In genomic region chr3:120192439-120193326, GRCm38 (mm10) we compare ENCODE assay signal across 7 mouse cellular contexts.
A peak's percentile ranks its signal among the peaks of the same experiment; 100 is the strongest.
DNase-seq lines count a peak whose midpoint lies in the region; ATAC-seq lines count a peak whose summit lies in the region.

No protein-coding gene starts in this region.

- peak; percentile 34 to 40 for DNase-seq in adrenal gland, adult 18-20 months (ENCODE audit: low spot score in 2 of 2)
- DNase-seq in cerebellum, postnatal 10 days, result peak; percentile 86 to 89
- peak; percentile 59 to 67 for DNase-seq in frontal cortex, postnatal 25 days (ENCODE audit: low spot score in 2 of 2)
- peak; percentile 11 to 67 for DNase-seq in kidney, adult 8-10 months
- peak; percentile 80 to 85 for DNase-seq in left cerebral cortex, postnatal 25 days (ENCODE audit: low spot score in 2 of 2)
- DNase-seq in urinary bladder, postnatal 36 days (ENCODE audit: low spot score in 2 of 2), result peak; percentile 31 to 51

- H3K36me3 ChIP-seq in midbrain, embryonic 15.5 days (replicated peaks), result no peaks in the 10 kb centered on the region

- no peaks in the 10 kb centered on the region for H3K9me3 ChIP-seq in midbrain, embryonic 15.5 days

- no peaks in the 10 kb centered on the region for H3K27me3 ChIP-seq in midbrain, embryonic 15.5 days (replicated peaks)

- ATAC-seq in midbrain, embryonic 15.5 days (replicated peaks), result peak; percentile 85

- intact Hi-C loops in left cerebral cortex, postnatal 25 days (cut with DNase I), result loop anchor here (5.0 to 10.0 kb wide), 3 partner anchors 408 to 1760 kb away; partner anchors contain the start of gene Ptbp2

- peak overlapping the region; percentile 18 for H3K4me2 ChIP-seq in midbrain, embryonic 15.5 days

- H3K27ac ChIP-seq in midbrain, embryonic 15.5 days, result no peak overlapping the region

- peaks cover 8% of the 10 kb centered on the region for H3K4me1 ChIP-seq in midbrain, embryonic 15.5 days

- H3K9ac ChIP-seq in midbrain, embryonic 15.5 days, result no peak overlapping the region

- 26% methylated on average over 15 of the region's 15 CpGs for WGBS in midbrain, embryonic 15.5 days

- no peak overlapping the region for H3K4me3 ChIP-seq in midbrain, embryonic 15.5 days

Comparison
In these comparisons a context has a peak if more than half of its experiments do, and no peak if none do; other contexts are left out.
1. DNase-seq: peak in every context shown above with its lines; median percentile 88 in cerebellum, postnatal 10 days; 82 in left cerebral cortex, postnatal 25 days; 63 in frontal cortex, postnatal 25 days; 41 in urinary bladder, postnatal 36 days; 39 in kidney, adult 8-10 months; 37 in adrenal gland, adult 18-20 months.